Mouse (Mus musculus): ENCODE data around the gene Inpp5a.
"Not testable (repeated sequence)": the region's sequence is repeated elsewhere in the genome, so short reads cannot be mapped to it uniquely, and the experiment has no call there.

The Inpp5a gene

DNA sequence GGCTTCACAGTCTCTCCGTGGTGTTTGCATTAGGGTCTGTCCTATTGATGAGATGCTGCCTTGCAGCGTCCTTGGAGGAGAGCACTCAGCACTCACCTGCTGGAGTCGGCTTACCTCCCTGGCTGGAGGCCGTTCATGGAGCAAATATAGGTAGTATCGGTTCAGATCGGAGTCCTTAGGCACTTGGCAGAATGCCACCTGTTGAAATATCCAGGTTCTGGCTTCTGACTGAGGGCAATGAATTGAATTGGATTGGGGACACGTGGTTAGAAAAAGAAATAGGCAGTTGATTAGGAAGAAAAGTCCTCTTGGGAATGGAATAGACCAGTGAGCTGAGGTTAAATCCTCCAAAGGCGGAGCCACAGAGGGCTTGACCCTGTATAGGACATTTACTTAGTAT lies 12.9 kb downstream of the Inpp5a start:
- DNase-seq: no peak

GRCm38 (mm10) chr7:139402721-139403120 lies 13.8 kb downstream of the Inpp5a start:
- DNase-seq: no peak

GRCm38 (mm10) chr7:139406581-139406980 lies 17.7 kb downstream of the Inpp5a start:
- DNase-seq: no peak

DNA sequence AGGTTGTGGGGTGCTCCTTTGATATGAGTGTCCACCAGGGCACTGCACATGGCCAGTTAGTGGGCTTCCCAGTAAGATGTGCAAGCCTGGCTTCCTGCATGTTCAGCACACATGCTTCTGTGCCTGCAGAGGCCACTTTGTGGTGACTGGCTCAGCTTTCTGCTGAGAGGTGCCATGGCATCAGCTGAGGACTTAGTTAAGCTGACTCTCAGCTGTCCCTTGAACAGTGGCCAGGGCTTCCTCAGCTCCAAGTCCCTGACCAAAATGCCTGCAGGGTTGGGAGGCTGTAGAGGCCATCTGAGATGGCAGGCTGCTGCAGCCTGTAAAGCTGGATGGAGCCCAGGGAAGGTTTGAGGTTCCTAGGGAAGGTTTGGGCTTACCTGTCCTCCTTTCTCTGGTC lies 19.1 kb downstream of the Inpp5a start:
- DNase-seq: peak; percentile 73

- no peak for DNase-seq
These were observed 21.0 kb downstream of the Inpp5a start for GRCm38 (mm10) chr7:139409903-139410302.

GRCm38 (mm10) chr7:139412223-139412950 lies 23.5 kb downstream of the Inpp5a start:
- DNase-seq: no peak

- no peak for DNase-seq
These were observed 24.5 kb downstream of the Inpp5a start for GRCm38 (mm10) chr7:139413400-139413799.

- peak; percentile 61 for DNase-seq
These were observed 26.8 kb downstream of the Inpp5a start for GRCm38 (mm10) chr7:139415616-139416225.

DNA sequence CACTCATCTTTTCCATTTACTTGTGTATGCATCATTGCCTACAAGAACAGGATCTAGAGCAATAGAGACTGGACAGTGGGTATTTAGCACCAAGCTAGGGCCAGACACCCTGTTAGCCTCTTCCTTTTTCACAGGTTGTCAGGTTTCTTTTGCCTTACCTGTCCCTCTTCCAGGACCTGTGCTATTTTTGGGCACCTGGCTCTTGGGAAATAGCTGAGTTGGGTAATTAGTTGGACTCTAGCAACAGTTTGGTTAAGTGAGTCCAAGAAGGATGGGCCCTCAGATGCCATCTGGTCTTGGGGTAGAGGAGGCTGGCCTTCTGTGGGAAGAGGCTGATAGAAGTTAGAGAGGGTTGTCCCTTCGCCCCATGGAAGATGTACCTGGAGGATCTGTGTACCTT lies 29.5 kb downstream of the Inpp5a start:
- DNase-seq: no peak

GRCm38 (mm10) chr7:139422827-139423226 lies 33.9 kb downstream of the Inpp5a start:
- no peak for DNase-seq

DNA sequence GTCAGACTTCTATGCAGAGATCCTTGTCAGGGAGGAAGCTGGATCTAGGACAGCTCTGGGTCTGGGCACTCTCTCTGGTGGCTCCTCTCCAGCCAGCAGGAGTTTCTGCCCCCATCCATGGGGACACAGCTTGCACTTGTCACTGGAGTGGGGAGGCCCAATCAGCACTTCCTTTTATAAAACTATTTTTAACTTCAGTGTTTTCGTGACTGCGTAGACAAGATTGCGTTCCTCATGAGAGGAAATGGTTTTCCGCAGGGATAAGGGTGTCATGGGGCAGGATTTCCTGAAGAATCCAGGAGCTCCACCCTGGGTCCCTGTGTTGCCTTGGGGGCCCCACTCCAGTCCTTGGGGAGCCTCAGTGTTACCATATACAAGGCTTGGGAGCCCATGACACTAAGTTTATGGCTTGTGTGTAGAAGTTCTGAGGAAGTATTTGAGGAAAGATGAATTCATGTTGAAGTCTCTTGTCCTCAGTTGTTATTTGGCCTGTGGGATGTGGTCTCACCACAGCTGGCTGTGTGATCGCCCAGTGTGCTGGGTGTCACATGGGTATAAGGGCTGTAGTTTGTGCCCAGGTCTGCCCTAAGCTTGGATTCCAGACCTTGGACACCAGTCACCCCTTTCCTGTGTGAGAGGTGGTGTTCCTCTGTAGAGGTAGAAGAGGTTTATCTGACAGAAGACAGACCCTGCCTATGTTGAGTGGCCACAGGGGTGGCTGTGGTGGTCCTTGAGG lies 45.4 kb downstream of the Inpp5a start:
- no peak for DNase-seq

- DNase-seq: not testable (repeated sequence)
These were observed 46.0 kb downstream of the Inpp5a start for GRCm38 (mm10) chr7:139434931-139435330.

DNA sequence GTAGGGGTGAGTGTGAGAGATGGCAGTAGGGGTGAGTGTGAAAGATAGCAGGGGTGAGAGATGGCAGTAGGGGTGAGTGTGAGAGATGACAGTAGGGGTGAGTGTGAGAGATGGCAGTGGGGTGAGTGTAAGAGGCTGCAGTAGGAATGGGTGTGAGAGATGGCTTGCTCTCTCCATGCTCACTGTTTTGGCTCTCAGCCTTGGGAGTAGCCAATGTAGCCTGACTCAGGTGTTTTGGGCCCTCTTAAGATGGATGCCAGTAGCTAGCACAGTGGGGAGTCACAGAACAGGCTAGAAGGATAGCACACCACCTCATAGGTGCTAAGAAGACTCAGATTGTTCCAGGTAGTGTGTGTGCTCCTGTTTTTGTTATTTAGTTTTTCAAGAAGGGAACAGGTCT lies 46.8 kb downstream of the Inpp5a start:
- DNase-seq: no peak

GRCm38 (mm10) chr7:139436951-139437350 lies 48.0 kb downstream of the Inpp5a start:
- peak; percentile 20 for DNase-seq

DNA sequence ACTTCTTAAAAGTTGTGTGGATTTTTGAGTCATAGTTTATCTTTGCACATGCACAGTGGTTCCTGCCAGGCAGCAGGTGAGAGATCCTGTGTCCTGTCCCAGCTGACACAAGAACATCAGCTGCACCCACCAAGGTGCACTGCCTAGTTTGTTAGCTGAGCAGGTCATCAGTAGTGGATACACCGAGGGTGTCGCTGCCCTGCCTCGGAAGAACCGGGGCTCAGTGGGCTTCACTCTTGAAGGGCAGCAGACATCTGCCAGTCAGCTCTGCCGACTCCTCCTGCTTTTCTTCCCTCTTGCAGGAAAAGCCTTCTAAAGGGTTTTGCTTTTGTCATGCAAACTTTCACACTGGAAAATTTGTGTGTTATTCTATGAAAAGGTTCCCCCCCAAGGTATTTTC lies 48.6 kb downstream of the Inpp5a start:
- no peak for DNase-seq

DNA sequence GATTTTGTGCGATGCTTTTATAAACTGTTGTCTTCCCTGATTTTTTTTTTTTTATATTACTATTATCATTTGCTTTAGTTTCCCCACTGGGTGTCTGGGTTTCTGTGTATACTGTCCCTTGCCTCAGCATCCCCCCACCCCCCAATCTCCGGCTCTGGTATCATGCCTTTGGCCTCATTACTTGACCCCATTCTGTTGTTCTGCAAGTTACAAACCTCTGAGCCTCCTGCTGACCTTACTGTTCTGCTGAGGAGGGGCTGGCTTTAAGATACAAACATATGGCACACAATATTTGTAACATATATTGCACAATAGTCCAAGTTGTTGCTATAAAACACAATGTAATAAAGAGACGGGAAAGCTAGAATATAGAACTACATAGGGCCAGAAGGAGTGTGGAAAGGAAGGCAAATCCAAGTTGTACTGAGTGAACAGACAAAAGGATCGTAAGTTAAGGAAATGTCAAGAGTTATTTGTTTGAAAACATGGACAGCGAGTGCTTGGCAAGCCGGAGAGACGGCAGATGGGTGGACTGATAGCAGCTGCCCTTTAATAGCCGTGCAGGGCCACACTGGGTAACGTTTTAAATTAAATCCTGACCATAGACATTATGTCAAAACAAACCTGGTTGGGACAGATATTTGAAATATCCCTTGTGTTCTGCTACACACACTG lies 49.2 kb downstream of the Inpp5a start:
- peak; percentile 59 for DNase-seq

- DNase-seq: no peak
These were observed 49.7 kb downstream of the Inpp5a start for GRCm38 (mm10) chr7:139438601-139438945.

- no peak for DNase-seq
These were observed 50.1 kb downstream of the Inpp5a start for GRCm38 (mm10) chr7:139439031-139439430.

DNA sequence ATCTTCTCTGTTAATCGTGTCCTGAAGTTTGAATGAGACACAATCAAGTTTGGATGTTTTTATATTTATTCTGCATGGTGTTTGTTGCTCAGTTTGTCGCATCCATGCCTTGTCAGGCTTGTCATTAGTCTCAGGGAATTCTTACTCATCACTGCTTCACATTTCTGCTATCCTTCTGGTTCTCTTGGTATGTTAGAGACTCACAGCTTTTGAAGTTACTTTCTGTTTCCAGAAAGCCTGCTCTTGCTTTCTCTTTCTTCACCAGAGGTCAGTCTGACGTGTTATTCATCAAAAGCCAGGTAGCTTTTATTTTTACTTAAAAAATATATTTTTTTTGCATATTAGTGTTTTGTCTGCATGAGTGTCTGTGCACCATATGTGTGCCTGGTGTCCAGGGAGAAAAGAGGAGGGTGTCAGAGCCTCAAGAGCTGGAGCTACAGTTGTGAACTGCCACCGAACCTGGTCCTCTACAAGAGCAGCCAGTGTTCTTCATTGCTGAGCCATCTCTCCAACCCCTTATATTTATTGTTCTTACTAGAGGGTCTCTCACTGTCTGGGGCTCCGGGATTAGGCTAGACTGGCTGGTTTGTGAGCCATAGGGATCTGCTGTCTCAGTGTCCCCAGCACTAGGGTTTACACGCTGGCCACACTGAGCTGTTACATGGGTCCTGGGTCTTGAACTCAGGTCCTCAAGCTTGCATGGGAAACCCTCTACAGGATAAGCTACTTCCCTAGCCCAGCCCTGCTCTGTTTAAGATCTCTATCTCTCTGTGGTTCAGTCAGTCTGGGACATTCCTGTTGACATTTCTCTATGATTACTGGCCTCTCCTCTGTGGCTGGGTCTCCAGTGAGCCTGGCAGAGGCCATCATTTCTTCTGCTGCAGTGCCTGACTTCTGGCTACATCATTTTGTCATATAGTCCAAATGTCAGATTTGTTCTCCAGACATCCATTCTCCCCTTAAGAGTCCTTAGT lies 51.3 kb downstream of the Inpp5a start:
- no peak for DNase-seq

DNA sequence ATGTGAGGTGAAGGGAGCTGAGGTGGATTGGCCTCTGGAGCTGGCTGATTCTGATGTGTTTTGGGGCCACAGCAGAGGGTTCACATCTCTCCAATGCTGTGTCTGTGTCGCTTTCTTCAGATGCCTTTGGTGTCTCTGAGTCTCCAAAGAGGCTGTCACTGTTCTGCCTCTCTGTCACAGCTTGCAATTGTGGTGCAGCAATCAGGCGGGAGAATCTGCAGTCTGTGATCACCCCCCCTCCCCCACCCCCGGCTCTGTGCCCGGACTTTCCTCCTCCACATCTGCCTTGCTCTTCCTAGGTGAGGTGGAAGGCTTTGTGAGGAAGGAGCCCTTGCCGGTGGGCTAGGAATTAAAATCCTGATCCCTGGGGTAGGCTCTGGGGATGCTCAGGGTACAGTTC lies 52.1 kb downstream of the Inpp5a start:
- DNase-seq: peak; percentile 6

DNA sequence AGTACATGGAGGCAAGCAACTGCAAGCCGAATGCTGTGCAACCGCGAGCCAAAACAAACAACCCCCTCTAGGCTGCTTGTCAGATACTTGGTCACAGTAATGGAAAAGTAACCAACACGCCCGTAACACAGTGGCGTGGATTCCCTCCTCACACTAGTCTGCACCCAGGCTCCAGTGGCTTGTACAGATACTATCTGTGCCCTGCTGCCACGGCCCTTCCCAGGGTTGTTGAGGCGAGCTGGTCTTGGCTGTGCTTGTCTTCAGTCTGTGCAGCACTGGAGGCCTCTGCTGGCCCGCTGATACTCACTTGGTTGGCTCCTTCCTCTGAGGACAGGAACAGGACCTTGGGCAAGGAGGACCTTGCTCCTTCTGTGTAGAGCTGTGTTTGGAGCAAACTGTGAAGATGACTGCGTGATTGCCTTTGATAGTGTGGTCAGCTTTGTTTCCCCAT lies 52.9 kb downstream of the Inpp5a start:
- DNase-seq: no peak

GRCm38 (mm10) chr7:139445621-139446020 lies 56.7 kb downstream of the Inpp5a start:
- DNase-seq: no peak
